In genomic region chr4:123223309-123223708, GRCm38 (mm10) we compare ENCODE assay signal across 13 mouse cellular contexts. TPM values are rescaled to one million over a fixed set of nuclear protein-coding genes. Genes with fewer than 3 reads are reported as not detected.
DNase-seq lines count a peak whose midpoint lies in the region; ATAC-seq and TF ChIP-seq lines count a peak whose summit lies in the region.
"Had no signal": no experiment of that assay in that cellular context is flagged by ENCODE, and none has a peak within 500 bp of the region (broad histone marks: within the 10 kb centered on the region; RNA-seq: fewer than 3 reads in every experiment).

No protein-coding gene starts in this region.

- 67% methylated on average over 3 of the region's 3 CpGs for WGBS in cerebellum, adult 2 months
- 76% methylated on average over 3 of the region's 3 CpGs for WGBS in liver, adult 2 months
- 24% methylated on average over 3 of the region's 3 CpGs for WGBS in liver, embryonic 12.5 days (ENCODE audit: insufficient replicate concordance)
- 74% methylated on average over 3 of the region's 3 CpGs for WGBS in small intestine, adult 2 months

- ATAC-seq in liver, embryonic 12.5 days: no peak

- no peaks in the 10 kb centered on the region for H3K4me1 ChIP-seq in cerebellum, adult 2 months (ENCODE audit: control insufficient read depth, insufficient read depth, low read length)
- no peaks in the 10 kb centered on the region for H3K4me1 ChIP-seq in liver, adult 2 months (ENCODE audit: control insufficient read depth, insufficient read depth, low read length)
- no peaks in the 10 kb centered on the region for H3K4me1 ChIP-seq in liver, embryonic 12.5 days
- no peaks in the 10 kb centered on the region; the same call in 1 of the 2 replicates for H3K4me1 ChIP-seq in small intestine, adult 2 months (ENCODE audit: control insufficient read depth, insufficient read depth, insufficient read length, low read length)

- no peak for DNase-seq in cerebellum, adult 2 months
- DNase-seq in cerebellum, postnatal 25 days: no peak
- DNase-seq in liver, adult 2 months (ENCODE audit: extremely low read depth, low read depth, low spot score): no peak
- DNase-seq in ZHBTc4 (ENCODE audit: low read depth, low spot score): peak; percentile 67
- no peak for DNase-seq in gastrocnemius, postnatal 4 days (ENCODE audit: low spot score in 2 of 2)
- DNase-seq in gastrocnemius, adult 18-20 months (ENCODE audit: low spot score): no peak
- DNase-seq: gastrocnemius, postnatal 10 days had no signal

- no peaks in the 10 kb centered on the region for H3K9me3 ChIP-seq in liver, embryonic 12.5 days (replicated peaks)
- H3K9me3 ChIP-seq: hindbrain, embryonic 12.5 days had no signal

- TF ChIP-seq CTCF in cerebellum, adult 2 months (IDR thresholded peaks at IDR 0.05; ENCODE audit: borderline replicate concordance, insufficient read depth, low read depth, low read length): peak; percentile 26; the same call in 1 of the 2 replicates
- peak; percentile 44; the same call in 1 of the 2 replicates for TF ChIP-seq CTCF in liver, adult 2 months (IDR thresholded peaks at IDR 0.05; ENCODE audit: low read depth, low read length)
- TF ChIP-seq CTCF in small intestine, adult 2 months (IDR thresholded peaks at IDR 0.05; ENCODE audit: extremely low read depth, insufficient read length, insufficient replicate concordance, low read depth, low read length): peak; percentile 36; the same call in 1 of the 2 replicates

- no peak overlapping the region for H3K4me2 ChIP-seq in liver, embryonic 12.5 days
- H3K4me2 ChIP-seq: hindbrain, embryonic 12.5 days had no signal

- H3K4me3 ChIP-seq in cerebellum, adult 2 months (replicated peaks; ENCODE audit: insufficient read depth, low read depth, low read length): no peak overlapping the region
- no peak overlapping the region for H3K4me3 ChIP-seq in liver, adult 2 months (ENCODE audit: insufficient read depth, low read depth, low read length)
- H3K4me3 ChIP-seq in liver, embryonic 12.5 days: no peak overlapping the region
- H3K4me3 ChIP-seq in small intestine, adult 2 months (ENCODE audit: low read depth, low read length): no peak overlapping the region
- H3K4me3 ChIP-seq: hindbrain, embryonic 12.5 days had no signal

- no peaks in the 10 kb centered on the region for H3K79me2 ChIP-seq in liver, adult 2 months (ENCODE audit: control insufficient read depth, insufficient read depth, low read length)

- no peaks in the 10 kb centered on the region for H3K27me3 ChIP-seq in cerebellum, adult 2 months (ENCODE audit: control insufficient read depth, insufficient read depth, low read length)
- no peaks in the 10 kb centered on the region for H3K27me3 ChIP-seq in liver, adult 2 months (ENCODE audit: control insufficient read depth, insufficient read depth, low read length)
- peaks cover 22% of the 10 kb centered on the region; the same call in 1 of the 2 replicates for H3K27me3 ChIP-seq in liver, embryonic 12.5 days (replicated peaks)
- H3K27me3 ChIP-seq in small intestine, adult 2 months (ENCODE audit: control insufficient read depth, insufficient read depth, low read length): no peaks in the 10 kb centered on the region

- no peaks in the 10 kb centered on the region for H3K36me3 ChIP-seq in liver, adult 2 months (ENCODE audit: control insufficient read depth, insufficient read depth, low read length)
- H3K36me3 ChIP-seq in liver, embryonic 12.5 days: no peaks in the 10 kb centered on the region
- no peaks in the 10 kb centered on the region for H3K36me3 ChIP-seq in small intestine, adult 2 months (ENCODE audit: control insufficient read depth, insufficient read depth, low read length)
- H3K36me3 ChIP-seq: hindbrain, embryonic 12.5 days had no signal

- H3K9ac ChIP-seq in liver, adult 2 months (ENCODE audit: low read depth, low read length): no peak overlapping the region
- H3K9ac ChIP-seq in liver, embryonic 12.5 days: no peak overlapping the region
- H3K9ac ChIP-seq: hindbrain, embryonic 12.5 days had no signal

- H3K27ac ChIP-seq in cerebellum, adult 2 months (ENCODE audit: insufficient read depth, low read length): no peak overlapping the region
- H3K27ac ChIP-seq in liver, adult 2 months (replicated peaks; ENCODE audit: insufficient read depth, low read depth, low read length): no peak overlapping the region
- H3K27ac ChIP-seq in liver, embryonic 12.5 days: no peak overlapping the region
- H3K27ac ChIP-seq in small intestine, adult 2 months (ENCODE audit: insufficient read depth, low read depth, low read length): no peak overlapping the region
- H3K27ac ChIP-seq: hindbrain, embryonic 12.5 days had no signal

- TF ChIP-seq POLR2A in cerebellum, adult 2 months (IDR thresholded peaks at IDR 0.05; ENCODE audit: borderline replicate concordance, insufficient read depth, low read length): no peak
- TF ChIP-seq POLR2A in liver, adult 2 months (IDR thresholded peaks at IDR 0.05; ENCODE audit: extremely low read depth, insufficient read depth, low read length): no peak
- TF ChIP-seq POLR2A in small intestine, adult 2 months (IDR thresholded peaks at IDR 0.05; ENCODE audit: low read depth, low read length): no peak

RNA-seq across cellular contexts. Expression of gene Heyl, which starts 10.0 kb away (rescaled TPM):
- 3.1 and 3.5 TPM in 2 replicates for polyA plus RNA-seq in cerebellum, adult 2 months (2012; rRNA removed)
- 0.28 and 0.60 TPM in 2 replicates for total RNA-seq in liver, adult 2 months (2014; rRNA removed)
- 1.0 and 1.4 TPM in 2 replicates for polyA plus RNA-seq in liver, adult 2 months (2012; rRNA removed)
- 0.83 and 1.2 TPM in 2 replicates for polyA plus RNA-seq in liver, embryonic 12.5 days (2016; fragmentation: Nextera tagmentation; extraction: Ambion mirVana)
- 1.3 TPM in 2 replicates for polyA plus RNA-seq in small intestine, adult 2 months (2012; rRNA removed)
- total RNA-seq in gastrocnemius, postnatal 4 days (2021): 10 to 100 TPM; 25.9 to 30.8 TPM
- total RNA-seq in gastrocnemius, adult 18-20 months (2021): 1 to 10 TPM; 2.8 to 5.2 TPM

RNA-seq across cellular contexts. Expression of gene Nt5c1a, which starts 22.0 kb away (rescaled TPM):
- polyA plus RNA-seq in cerebellum, adult 2 months (2012; rRNA removed): 9.8 and 12.8 TPM in 2 replicates
- total RNA-seq in liver, adult 2 months (2014; rRNA removed): 0.20 TPM in 1 of 2 replicates, not detected in the other
- polyA plus RNA-seq in liver, adult 2 months (2012; rRNA removed): not detected in 2 replicates
- polyA plus RNA-seq in liver, embryonic 12.5 days (2016; fragmentation: Nextera tagmentation; extraction: Ambion mirVana): not detected in 2 replicates
- polyA plus RNA-seq in small intestine, adult 2 months (2012; rRNA removed): not detected in 2 replicates
- total RNA-seq in gastrocnemius, postnatal 4 days (2021): 1 to 10 TPM; 3.3 to 9.3 TPM
- 10 to 100 TPM; 41.3 to 43.9 TPM for total RNA-seq in gastrocnemius, adult 18-20 months (2021)
- polyA plus RNA-seq: embryonic facial prominence, embryonic 14.5 days; hindbrain, embryonic 12.5 days; lung, embryonic 16.5 days; neural tube, embryonic 11.5 days had no signal

RNA-seq across cellular contexts. Expression of gene Pabpc4, which starts 38.8 kb away (rescaled TPM):
- polyA plus RNA-seq in cerebellum, adult 2 months (2012; rRNA removed): 30.8 and 32.3 TPM in 2 replicates
- 25.3 and 41.9 TPM in 2 replicates for total RNA-seq in liver, adult 2 months (2014; rRNA removed)
- polyA plus RNA-seq in liver, adult 2 months (2012; rRNA removed): 40.8 and 54.4 TPM in 2 replicates
- 110 and 112 TPM in 2 replicates for polyA plus RNA-seq in liver, embryonic 12.5 days (2016; fragmentation: Nextera tagmentation; extraction: Ambion mirVana)
- polyA plus RNA-seq in small intestine, adult 2 months (2012; rRNA removed): 125 and 133 TPM in 2 replicates
- 100 to 1,000 TPM; 209 to 262 TPM for total RNA-seq in gastrocnemius, postnatal 4 days (2021)
- 100 to 1,000 TPM; 307 to 316 TPM for total RNA-seq in gastrocnemius, adult 18-20 months (2021)

RNA-seq across cellular contexts. Expression of gene Hpcal4, which starts 40.3 kb away (rescaled TPM):
- polyA plus RNA-seq in cerebellum, adult 2 months (2012; rRNA removed): 23.9 and 25.7 TPM in 2 replicates
- total RNA-seq in liver, adult 2 months (2014; rRNA removed): 0.20 TPM in 1 of 2 replicates, not detected in the other
- polyA plus RNA-seq in liver, adult 2 months (2012; rRNA removed): not detected in 2 replicates
- 0.10 TPM in 1 of 2 replicates, not detected in the other for polyA plus RNA-seq in liver, embryonic 12.5 days (2016; fragmentation: Nextera tagmentation; extraction: Ambion mirVana)
- 0.20 and 0.53 TPM in 2 replicates for polyA plus RNA-seq in small intestine, adult 2 months (2012; rRNA removed)
- total RNA-seq in gastrocnemius, postnatal 4 days (2021): under 1 TPM; 0.29 to 0.36 TPM
- not detected for total RNA-seq in gastrocnemius, adult 18-20 months (2021)

Comparison
In these comparisons a context has a peak if more than half of its experiments do, and no peak if none do; other contexts are left out.
1. RNA of gene Nt5c1a, which starts 22.0 kb away (polyA plus RNA-seq): 9.8 to 12.8 TPM in cerebellum, adult 2 months; not detected in small intestine, adult 2 months, not detected in liver, adult 2 months and not detected in liver, embryonic 12.5 days; every median in the first group is over 10 times any median in the second.
2. Peak in every context shown above with its lines, with median percentiles within 50 percentile points of each other: CTCF ChIP-seq.